Mouse (Mus musculus): Measurements from ENCODE around the gene Naa20. TPM values are rescaled to one million over a fixed set of nuclear protein-coding genes. Genes with fewer than 3 reads are reported as not detected.

The Naa20 gene
- total RNA-seq (2021), result 10 to 100 TPM; 52.1 to 57.4 TPM
- long read RNA-seq, experiment 1, transcript Naa20-202 (6 exons, 1,142 nt), result major isoform, 43 of 70 reads
- long read RNA-seq, experiment 1, partial matches to known transcripts, result 7 of 70 reads
- long read RNA-seq, experiment 1, other reads (novel, unspliced or antisense), result 19 of 70 reads
- long read RNA-seq, experiment 2, transcript Naa20-202 (6 exons, 1,142 nt), result major isoform, 39 of 54 reads
- long read RNA-seq, experiment 2, partial matches to known transcripts, result 1 of 54 reads
- long read RNA-seq, experiment 2, other reads (novel, unspliced or antisense), result 14 of 54 reads

DNA sequence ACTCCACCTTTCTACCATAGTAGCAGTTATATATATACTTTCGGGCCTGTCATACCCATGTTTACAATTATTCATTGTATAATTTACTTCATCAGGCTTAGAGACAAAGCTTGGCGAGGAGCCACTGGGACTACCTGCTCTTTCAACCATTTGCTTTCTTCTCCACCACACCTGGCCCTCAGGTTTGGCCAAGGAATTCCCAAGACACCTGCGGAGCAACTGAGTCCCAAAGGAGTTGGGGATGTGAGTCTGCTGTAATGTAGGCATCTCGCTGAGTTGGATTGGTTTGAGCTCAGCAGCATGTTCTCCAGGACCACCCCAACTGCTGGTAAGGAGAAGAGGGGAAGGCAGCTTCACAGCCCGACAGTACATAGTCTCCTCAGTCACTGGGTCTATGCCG, at the start of gene Naa20:
Gene Naa20 (plus strand): TSS at position 239 of the 400 bp plus-strand sequence.
- DNase-seq (ENCODE audit: low spot score), result no peak

DNA sequence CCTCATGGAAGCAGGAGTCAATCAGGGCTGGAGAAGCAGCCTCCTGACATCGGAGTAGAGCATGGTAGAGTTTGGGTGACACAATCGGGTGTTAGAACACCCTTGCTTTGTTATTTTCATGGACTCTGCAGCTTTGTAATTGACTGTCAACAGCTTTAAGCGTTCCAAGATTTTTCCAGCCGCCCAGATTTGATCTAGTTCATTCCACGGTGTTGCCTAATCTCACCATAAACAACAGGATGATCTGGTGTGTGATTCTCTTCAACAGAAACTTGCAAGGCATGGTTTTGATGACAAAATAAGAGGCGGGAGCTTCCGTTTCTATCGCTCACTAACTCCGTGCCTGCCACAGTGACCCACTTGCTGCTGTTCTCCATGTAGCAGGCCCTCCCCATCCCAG, 46.1 kb upstream of the Naa20 start:
- no peak for DNase-seq (ENCODE audit: low spot score)

DNA sequence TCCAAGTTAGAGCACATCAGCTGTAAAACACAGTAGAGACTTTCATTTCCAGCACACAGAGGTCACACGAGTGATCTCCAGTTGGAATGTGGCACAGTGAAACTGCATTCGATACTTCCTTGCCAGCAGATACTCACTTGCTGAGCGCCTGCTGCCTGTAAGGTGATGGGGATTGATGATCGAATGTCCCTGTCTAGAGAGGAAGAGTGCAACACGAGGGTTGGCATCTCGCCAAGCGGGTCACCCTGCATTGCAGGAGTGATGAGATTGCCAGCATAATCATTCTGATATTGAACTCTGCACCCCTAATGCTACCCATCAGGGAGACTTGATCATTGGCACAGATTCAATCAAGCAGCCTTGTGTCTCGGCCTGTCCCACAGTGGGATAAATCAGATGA, 44.0 kb upstream of the Naa20 start:
- DNase-seq (ENCODE audit: low spot score), result no peak

DNA sequence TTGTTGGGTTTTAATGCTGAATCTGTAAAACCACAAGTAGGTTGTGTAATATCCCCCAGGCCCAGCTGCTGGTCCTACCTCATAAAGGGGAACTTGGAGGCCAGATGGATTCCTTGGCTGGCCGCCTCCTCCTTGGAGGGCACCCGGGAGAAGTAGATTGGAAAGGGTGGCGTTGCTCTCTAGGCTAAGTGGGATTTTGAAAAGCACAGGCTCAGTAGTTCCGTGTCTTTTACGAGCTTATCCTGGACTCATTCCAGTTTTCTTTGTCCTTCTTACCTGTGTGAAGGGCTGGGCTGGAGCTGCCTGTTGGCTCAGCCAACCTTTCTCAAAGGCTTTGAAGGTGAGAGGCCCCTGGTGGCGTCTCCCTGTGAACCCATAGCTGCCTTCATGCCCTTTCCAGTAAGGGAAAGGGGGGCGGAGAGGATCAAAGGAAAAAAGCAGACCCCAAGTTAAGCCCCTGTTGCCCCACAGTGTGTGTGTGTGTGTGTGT, 42.4 kb upstream of the Naa20 start:
- DNase-seq (ENCODE audit: low spot score), result peak; percentile 72

DNA sequence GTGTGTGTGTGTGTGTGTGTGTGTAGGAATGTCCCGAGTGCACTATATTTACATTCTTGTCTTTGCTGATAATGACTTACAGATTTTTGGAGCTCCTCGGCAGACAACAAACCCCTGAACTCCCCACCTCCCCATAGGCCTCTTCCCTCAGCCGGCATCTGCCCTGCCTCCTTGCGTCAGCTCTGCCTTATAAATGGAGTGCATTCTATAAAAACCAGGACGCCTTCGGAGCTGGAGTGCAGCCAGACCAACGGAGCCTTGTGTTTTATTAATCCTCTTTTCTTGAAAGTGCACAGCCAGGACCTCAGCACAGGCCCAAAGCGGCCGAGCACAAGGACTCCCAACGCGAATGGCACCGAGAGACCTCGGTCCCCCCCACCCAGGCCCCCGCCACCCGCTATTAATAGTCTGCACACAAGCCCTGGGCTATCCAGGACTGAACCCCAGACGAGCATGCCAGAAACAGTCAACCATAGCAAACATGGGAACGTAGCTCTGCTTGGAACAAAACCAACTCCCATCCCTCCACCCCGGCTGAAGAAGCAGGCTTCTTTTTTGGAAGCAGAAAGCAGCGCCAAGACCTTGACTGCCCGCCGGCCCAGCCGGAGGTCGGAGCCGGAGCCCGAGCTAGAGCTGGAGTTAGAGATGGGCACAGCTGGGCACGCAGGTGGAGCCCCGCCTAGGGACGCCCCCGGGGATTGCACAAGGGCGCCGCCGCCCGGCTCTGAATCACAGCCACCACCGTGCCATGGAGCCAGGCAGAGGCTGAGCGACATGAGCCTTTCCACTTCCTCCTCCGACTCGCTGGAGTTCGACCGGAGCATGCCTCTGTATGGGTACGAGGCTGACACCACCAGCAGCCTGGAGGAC, 41.7 kb upstream of the Naa20 start:
- DNase-seq (ENCODE audit: low spot score), result peak; percentile 86

DNA sequence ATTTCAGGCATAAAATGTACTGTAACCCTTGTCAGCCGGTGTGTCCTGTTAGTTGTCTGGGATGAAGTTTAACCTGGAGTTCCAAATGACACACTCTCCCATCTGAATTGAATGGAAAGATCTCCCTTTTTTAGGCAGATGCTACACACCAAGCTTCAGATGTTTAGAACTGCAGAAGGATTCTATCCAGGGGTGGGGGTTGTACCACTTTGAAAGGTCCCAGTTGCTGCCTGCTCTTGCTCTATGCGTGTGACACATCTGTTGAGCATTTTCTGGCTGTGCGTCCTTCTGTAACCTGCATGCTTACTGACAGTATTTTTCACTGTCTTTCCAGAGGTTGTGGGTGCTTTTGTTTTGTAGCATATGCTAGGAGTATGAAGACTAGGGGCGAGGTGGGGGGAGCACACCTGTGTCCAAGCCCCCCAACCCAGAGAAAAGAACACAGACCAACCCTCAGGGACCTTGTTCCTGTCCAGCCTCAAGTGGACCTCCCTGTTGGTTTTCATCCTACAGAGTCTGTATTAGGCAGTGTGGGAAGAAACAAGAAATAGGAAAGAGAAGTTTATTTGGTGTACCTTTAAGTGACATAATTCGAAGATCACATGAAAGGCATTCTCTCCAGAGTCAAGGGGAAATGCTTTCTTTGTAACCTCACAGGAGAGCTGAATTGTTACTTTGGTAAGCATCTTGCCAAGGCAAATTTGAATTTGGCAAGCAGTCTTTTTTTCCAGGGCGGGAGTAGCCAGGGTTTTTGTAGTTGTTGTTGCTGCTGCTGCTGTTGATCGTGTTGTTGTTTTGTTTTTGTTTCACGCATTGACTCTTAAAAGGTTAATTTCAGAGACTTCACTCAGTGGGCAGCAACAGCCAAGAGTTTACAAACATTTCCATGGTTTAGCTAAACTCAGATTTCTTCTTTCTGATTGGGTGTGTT, 40.4 kb upstream of the Naa20 start:
- peak; percentile 37 for DNase-seq (ENCODE audit: low spot score)

DNA sequence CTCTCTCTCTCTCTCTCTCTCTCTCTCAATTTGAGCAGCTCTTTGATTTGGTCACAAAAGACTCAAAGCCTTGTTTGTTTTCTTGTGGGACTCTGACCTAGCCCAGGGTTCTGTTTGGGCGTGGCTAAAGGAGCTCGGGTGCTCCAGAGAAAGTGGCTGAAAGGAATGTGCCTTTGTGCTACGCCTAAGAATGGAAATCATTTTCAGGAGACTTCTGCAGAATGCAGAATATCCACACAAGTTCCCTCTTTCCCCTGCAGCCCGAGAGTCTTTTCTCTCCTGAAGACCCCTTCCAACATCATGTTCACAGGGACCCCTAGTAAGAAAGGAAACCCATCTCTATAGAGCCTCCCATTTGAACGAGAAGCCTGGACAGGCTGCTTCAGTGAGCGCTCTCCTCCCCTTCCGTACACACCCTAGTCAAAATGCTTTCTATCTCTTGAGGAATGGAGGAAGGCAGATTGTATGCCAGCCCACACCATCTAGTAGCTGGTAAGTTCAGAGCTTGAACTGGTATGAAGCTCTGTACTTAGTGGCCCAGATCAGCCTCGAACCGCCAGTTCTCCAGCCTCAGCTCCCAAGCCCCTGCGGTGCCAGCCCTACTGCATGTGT, 39.6 kb upstream of the Naa20 start:
- DNase-seq (ENCODE audit: low spot score), result peak; percentile 43

DNA sequence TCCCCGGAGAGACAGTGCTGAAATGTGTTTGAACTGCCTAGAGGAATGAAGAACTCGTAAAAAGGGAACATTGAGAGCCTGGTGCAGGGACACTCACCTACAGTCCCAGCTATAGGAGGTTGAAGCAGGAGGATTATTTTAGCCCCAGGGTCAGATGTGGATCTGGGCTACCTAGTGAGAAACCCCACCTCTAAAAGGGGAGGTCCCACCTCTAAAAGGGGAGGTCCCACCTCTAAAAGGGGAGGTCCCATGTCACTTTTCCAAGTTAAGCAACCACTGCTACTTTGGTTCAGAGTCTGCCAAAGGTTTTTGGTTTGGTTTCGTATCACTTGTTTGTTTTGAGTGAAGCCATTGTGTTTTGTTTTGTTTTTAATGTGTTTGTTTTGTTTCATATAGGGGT, 36.6 kb upstream of the Naa20 start:
- DNase-seq (ENCODE audit: low spot score), result no peak

DNA sequence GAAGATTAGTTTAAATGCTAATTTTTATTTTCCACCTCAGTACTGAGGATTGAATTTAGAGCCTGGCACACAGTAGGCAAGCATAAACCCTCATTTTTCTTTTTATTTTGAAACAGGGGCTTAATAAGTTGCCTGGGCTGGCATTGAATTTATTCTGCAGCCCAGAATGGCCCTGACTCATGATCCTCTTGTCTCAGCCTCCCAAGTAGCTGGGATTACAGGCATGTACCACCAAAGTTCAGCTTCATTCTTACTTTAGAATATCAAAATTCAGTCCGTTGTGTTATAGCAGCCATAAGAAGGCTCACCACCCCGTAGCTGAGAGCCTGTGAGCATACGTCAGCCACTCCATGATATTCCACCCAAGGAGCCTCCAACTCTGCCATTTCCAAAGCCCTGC, 35.7 kb upstream of the Naa20 start:
- no peak for DNase-seq (ENCODE audit: low spot score)

DNA sequence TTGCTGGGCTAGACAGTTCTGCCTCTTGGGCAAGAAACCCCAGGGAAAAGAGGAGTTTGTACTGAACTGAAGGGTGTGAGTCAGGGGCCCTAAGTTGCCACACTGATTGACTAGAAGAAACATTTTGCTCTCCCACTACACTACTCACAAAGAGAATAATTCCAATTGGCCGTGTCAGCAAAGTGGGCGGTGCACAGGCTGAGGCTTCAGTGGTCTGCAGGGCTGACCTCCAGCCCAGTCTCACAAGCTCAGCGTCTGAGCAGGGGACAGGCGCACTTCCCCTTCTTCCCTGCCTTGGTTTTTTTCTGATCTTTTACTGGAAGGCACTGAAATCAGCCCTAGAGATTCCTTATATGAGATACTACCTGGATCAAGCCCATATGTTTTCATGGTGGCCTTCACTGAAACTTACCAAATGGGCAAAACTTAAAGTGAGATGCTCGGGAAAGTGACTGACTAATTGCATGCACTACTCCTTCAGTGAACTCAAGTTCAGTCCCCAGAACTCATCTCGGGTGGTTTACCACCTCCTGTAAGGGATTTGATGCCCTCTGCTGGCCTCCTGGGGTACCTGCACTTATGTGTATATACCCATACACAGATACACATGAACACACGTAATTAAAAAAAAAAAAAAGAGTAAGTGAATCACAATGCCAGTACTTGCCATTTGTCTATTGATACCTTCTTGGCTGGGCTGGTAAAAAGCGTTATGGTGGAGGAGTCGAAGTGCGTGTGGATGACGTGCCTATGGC, 35.0 kb upstream of the Naa20 start:
- DNase-seq (ENCODE audit: low spot score), result no peak

DNA sequence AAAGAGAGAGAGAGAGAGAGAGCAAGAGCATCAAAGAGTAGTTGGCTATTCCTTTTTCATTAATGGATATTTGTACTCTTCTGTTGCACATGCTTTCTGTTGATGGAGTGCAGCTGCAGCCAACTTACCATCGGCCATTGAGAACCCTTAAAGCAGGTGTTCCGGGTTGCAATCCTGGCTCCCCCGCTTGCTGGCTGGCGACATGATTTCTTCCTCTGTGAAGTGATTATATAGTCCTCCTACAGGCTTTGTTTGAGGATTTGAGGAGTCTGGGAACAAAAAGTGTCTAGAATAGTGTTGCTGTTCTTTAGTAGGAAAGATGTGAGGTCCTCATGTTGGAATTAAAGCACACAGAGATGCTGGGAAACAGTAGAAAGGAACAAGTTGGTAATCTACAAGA, 30.6 kb upstream of the Naa20 start:
- DNase-seq (ENCODE audit: low spot score), result no peak

DNA sequence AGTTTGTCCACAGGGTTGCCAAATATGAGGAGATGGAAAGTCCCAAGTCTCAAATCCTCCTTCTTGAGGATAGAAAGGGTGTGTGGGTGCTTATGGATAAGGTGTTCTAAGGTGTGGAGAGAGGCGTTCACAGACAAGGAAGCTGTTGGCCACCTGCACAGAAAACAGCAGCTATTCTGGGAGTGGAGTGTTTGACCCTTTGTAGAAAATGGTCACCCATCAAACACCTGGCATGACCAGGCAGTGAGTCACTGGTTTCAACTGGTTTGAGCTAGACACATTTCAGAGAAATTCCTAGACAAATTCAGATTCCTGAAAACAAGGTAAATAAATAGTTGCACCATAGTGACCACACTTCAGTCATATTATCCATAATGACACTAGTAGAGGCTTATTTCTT, 29.8 kb upstream of the Naa20 start:
- DNase-seq (ENCODE audit: low spot score), result no peak

DNA sequence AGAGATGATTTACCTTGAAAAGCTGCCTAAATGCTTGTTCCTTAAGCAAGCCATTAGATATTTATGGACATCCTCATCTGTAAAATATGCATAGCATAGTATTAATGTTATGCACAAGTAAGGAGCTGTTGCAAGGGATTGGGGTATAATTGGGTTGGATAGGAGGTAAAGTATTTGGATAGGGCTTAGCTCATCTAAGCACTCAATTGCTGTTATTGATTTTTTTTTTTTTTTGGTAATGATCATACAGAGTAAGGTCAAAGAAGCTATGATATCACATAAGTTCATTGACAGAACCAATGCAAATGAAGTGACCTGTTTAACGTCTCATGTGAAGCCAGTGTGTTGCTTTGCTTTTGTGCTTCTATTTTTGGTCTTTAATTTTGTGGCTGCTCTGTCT, 27.9 kb upstream of the Naa20 start:
- DNase-seq (ENCODE audit: low spot score), result no peak

DNA sequence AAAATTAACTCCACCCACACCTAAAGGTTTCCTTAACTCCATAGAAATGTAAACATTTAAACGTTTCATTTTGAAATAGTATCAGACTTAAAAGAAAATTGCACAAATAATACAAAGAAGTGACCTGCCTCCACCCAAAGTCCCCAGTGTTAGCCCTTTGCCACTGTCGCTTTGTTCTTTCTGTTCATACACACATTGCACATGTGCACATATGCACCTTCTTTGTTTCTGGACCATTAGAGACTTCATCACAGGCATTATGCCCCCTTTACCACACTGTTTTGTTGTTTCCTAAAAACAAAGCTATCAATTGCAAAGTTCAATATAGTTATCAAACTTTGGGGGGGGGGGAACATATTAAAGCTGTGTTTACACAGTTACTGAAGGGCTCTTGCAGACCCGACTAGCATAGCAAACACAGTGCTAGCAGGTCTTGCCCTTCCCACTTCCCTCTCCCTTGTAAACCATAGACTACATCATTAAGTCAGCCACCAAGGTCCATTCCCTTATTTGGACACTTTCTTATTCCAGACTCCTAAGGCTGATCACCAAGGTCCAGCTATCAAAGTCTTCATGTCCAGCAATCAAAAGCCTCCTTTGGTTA, 26.9 kb upstream of the Naa20 start:
- DNase-seq (ENCODE audit: low spot score), result no peak

DNA sequence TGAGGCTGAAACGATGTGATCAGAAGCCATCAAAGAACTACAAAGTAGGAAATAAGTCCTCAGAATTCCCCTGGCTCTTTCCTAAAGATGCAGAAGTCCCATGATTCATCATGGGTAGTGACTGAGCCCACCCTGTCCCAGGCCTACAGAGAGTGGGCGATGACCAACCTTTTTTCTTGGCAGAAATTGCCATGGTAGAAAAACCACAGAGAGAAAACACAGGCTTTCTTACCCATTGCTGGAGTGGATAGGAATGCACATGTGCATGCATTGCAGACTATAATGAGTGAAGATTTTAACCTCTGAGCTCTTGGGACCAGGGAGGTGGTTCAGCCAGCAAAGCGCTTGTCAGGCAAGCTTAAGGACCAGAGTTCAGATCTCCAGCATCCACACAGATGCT, 24.7 kb upstream of the Naa20 start:
- DNase-seq (ENCODE audit: low spot score), result no peak

DNA sequence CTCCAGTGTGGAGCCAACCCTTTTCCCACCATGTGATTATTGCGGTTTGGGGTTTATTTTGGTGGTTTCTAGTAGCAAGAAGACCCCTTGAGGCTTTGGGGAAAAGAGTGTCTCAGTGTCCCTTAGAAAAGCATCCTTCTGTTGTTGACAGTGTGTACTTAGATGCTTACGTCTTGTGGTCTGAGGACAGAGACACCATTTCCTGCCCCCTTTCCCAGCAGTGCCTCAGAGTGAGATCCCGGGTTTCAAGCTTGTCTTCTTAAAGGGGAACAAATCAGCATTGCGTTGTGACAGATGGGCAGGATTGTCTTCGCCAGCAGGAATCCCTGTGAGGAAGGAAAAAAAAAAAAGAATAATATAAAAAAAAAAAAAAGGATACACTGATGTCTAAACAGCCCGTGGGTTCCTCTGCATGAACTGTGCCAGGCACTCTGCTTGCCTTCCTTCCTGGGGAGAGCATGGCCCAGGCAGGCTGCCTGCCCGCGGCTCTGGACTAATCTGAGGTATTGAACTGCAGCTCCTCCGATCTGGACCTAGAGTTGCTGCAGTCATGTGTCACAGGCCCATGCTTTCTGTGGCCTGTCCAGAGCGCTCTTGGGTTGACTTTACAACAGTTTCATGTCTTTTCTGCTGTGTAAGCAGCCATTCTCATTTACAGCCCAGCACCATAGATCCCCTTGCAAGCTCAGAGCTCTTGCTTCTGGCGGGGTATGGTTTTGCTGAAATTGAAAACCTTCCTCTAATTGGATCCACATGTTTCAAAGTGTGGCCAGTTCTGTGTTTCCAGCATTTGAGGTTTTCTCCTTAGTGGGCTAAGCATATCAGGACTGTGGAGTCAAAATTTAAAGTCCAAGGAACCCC, 20.8 kb upstream of the Naa20 start:
- DNase-seq (ENCODE audit: low spot score), result peak; percentile 35

DNA sequence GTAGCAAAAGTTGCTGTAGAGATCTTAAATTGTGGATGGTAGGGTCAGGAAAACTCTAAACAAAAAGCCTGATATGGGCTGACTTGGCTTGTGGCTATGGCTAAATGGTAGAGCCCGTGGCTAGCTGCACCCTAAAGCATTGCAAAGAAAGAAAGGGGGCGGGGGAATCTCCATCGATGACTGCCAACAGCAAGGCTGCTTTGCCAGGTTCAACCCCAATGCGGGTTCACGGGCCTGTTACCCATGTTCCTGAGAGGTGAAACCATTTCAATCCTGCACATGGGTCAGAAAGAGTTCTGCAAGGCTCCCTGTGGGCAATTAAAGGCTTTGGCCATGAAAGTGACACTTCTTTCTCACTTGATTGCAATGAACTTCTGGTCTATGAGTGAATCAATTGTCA, 20.0 kb upstream of the Naa20 start:
- DNase-seq (ENCODE audit: low spot score), result no peak

DNA sequence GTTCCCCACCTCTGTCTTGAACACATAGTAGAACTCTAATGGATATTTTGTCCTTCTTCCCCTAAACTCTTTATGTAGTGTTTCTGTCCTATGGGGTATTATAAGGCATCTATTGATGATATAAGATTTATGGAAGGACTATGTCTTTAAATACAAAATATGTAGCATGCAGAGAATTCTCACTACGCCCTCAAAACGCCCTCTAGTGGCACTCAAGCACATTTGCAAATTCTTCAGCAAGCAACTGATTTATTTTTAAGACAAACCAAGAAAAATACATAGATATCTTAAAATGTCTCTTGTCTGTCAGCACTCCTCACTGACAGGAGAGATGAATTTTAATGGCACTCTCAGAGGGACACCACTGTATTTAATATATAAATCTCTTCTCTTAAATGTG, 19.5 kb upstream of the Naa20 start:
- DNase-seq (ENCODE audit: low spot score), result no peak
